Mouse (Mus musculus): ENCODE results near the gene Sh3bgrl2.

DNA sequence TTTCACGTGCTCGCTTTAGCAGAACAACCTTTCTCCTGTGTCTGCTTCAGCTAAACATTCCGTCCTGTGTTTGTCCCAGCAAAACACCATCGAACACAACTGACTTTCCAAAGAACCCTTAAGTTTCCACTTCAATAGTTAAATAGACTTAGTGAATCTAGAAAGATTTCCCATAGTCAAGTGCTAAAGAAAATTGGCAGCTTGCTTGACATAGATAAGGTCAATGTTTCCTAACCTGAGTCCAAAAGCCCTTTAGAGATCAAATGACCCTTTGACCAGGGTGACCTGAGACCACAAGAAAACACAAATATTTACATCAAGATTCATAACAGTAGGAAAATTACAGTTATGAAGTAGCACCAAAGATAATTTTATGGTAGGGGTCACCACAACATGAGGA, 11.2 kb upstream of the Sh3bgrl2 start:
- TF ChIP-seq CTCF (conservative IDR thresholded peaks at IDR 0.05; ENCODE audit: insufficient read depth, insufficient read length, low read depth, low read length) (no peak), POLR2A (IDR thresholded peaks at IDR 0.05; ENCODE audit: low read depth, low read length) (no peak)
